Mouse (Mus musculus) intestine, embryonic 15.5 days (tissue): Measurements from ENCODE around the gene Strn. TPM values are rescaled to one million over a fixed set of nuclear protein-coding genes. Genes with fewer than 3 reads are reported as not detected.
"Not testable (repeated sequence)": the region's sequence is repeated elsewhere in the genome, so short reads cannot be mapped to it uniquely, and the experiment has no call there.

Experiments
- ATAC-seq: fragments of 200-750 bp; cut with Nextera tagmentation; 2 replicates; pipeline ENCODE4 v1.8.0; 2017; ENCODE audit warnings: moderate TSS enrichment, moderate library complexity
- H3K27ac ChIP-seq: fragments of 300-500 bp; sonication (generic); 2 replicates; pipeline ENCODE4 v1.5.1; 2015; ENCODE audit warnings: mild to moderate bottlenecking, inconsistent platforms
- H3K27me3 ChIP-seq: fragments of 300-500 bp; sonication (generic); replicated peaks from 2 replicates; pipeline ENCODE4 v1.6.1; 2015; ENCODE audit warnings: inconsistent platforms
- H3K36me3 ChIP-seq: fragments of 300-500 bp; sonication (generic); 2 replicates; pipeline ENCODE4 v1.6.1; 2015; ENCODE audit warnings: inconsistent platforms
- H3K4me1 ChIP-seq: fragments of 300-500 bp; sonication (generic); replicated peaks from 2 replicates; pipeline ENCODE4 v1.6.1; 2015; ENCODE audit warnings: inconsistent platforms
- H3K4me2 ChIP-seq: fragments of 300-500 bp; sonication (generic); replicated peaks from 2 replicates; pipeline ENCODE4 v1.6.1; 2015; ENCODE audit warnings: mild to moderate bottlenecking, inconsistent platforms
- H3K4me3 ChIP-seq: fragments of 300-500 bp; sonication (generic); replicated peaks from 2 replicates; pipeline ENCODE4 v1.5.1; 2015; ENCODE audit warnings: inconsistent platforms
- H3K9ac ChIP-seq: fragments of 300-500 bp; sonication (generic); 2 replicates; pipeline ENCODE4 v1.6.1; 2015; ENCODE audit warnings: inconsistent platforms
- H3K9me3 ChIP-seq: fragments of 300-500 bp; sonication (generic); 2 replicates; pipeline ENCODE4 v1.6.1; 2016; ENCODE audit warnings: inconsistent platforms
- WGBS: fragments of 180-500 bp; shearing (Covaris S2); methylation state at CpG from one replicate; pipeline ENCODE4 v1.1.7; 2015; 5-methylcytosine and 5-hydroxymethylcytosine counted together
- polyA plus RNA-seq: library from polyadenylated mRNA; unstranded; fragments of >200 nt; fragmentation: Nextera tagmentation; extraction: Ambion mirVana; gene quantifications from 2 replicates; pipeline ENCODE4 v1.2.1, GENCODE M21; 2015

Gene Strn
- polyA plus RNA-seq, 1 experiment from 2014 or later = 5.3 TPM

- no peak overlapping the region for H3K4me3 ChIP-seq
- H3K9ac ChIP-seq = no peak overlapping the region
- H3K36me3 ChIP-seq = no peaks in the 10 kb centered on the region
- ATAC-seq = peak; percentile 80
- no peak overlapping the region for H3K4me2 ChIP-seq
- WGBS = 71% methylated on average over 1 of the region's 1 CpGs
- no peaks in the 10 kb centered on the region for H3K9me3 ChIP-seq
- no peaks in the 10 kb centered on the region for H3K4me1 ChIP-seq
- no peaks in the 10 kb centered on the region for H3K27me3 ChIP-seq
- H3K27ac ChIP-seq = no peak overlapping the region
Measured at GRCm38 (mm10) chr17:78698965-78699364, 38.0 kb downstream of the Strn start.

- no peak overlapping the region for H3K9ac ChIP-seq
- ATAC-seq = no peak
- no peak overlapping the region for H3K4me2 ChIP-seq
- no peaks in the 10 kb centered on the region for H3K9me3 ChIP-seq
- H3K4me3 ChIP-seq = no peak overlapping the region
- no peaks in the 10 kb centered on the region for H3K27me3 ChIP-seq
- 83% methylated on average over 4 of the region's 4 CpGs for WGBS
- no peaks in the 10 kb centered on the region for H3K4me1 ChIP-seq
- H3K27ac ChIP-seq = no peak overlapping the region
- no peaks in the 10 kb centered on the region for H3K36me3 ChIP-seq
Measured at GRCm38 (mm10) chr17:78697462-78697861, 39.5 kb downstream of the Strn start.

GRCm38 (mm10) chr17:78696922-78697321 is 40.1 kb downstream of the Strn start:
- 82% methylated on average over 5 of the region's 5 CpGs for WGBS

GRCm38 (mm10) chr17:78689231-78689630 is 47.8 kb downstream of the Strn start:
- H3K9me3 ChIP-seq, H3K4me3 ChIP-seq, H3K9ac ChIP-seq, ATAC-seq, H3K4me1 ChIP-seq, H3K27me3 ChIP-seq, H3K27ac ChIP-seq, H3K4me2 ChIP-seq: not testable (repeated sequence)
- peaks cover 16% of the 10 kb centered on the region for H3K36me3 ChIP-seq
- 97% methylated on average over 3 of the region's 3 CpGs for WGBS

More at GRCm38 (mm10) chr17:78696922-78697321, 40.1 kb downstream of the Strn start:
- ATAC-seq = no peak
- no peaks in the 10 kb centered on the region for H3K4me1 ChIP-seq
- H3K9me3 ChIP-seq = no peaks in the 10 kb centered on the region
- no peak overlapping the region for H3K9ac ChIP-seq
- H3K36me3 ChIP-seq = no peaks in the 10 kb centered on the region
- H3K4me2 ChIP-seq = no peak overlapping the region
- H3K27me3 ChIP-seq = no peaks in the 10 kb centered on the region
- H3K4me3 ChIP-seq = no peak overlapping the region
- no peak overlapping the region for H3K27ac ChIP-seq

GRCm38 (mm10) chr17:78687971-78688370 is 49.0 kb downstream of the Strn start:
- 74% methylated on average over 5 of the region's 5 CpGs for WGBS
- H3K9me3 ChIP-seq = no peaks in the 10 kb centered on the region
- H3K4me3 ChIP-seq = no peak overlapping the region
- H3K9ac ChIP-seq = no peak overlapping the region
- H3K4me1 ChIP-seq = no peaks in the 10 kb centered on the region
- no peak overlapping the region for H3K27ac ChIP-seq
- H3K36me3 ChIP-seq = peaks cover 16% of the 10 kb centered on the region
- no peaks in the 10 kb centered on the region for H3K27me3 ChIP-seq
- no peak overlapping the region for H3K4me2 ChIP-seq
- ATAC-seq = peak; percentile 15; the same call in 1 of the 2 replicates

GRCm38 (mm10) chr17:78685004-78685403 is 52.0 kb downstream of the Strn start:
- 53% methylated on average over 5 of the region's 5 CpGs for WGBS
- Histone ChIP-seq H3K9me3 (no peaks in the 10 kb centered on the region), H3K36me3 (peaks cover under 1% of the 10 kb centered on the region; the same call in 1 of the 2 replicates), H3K9ac (no peak overlapping the region), H3K27ac (no peak overlapping the region), H3K4me3 (no peak overlapping the region), H3K4me2 (no peak overlapping the region), H3K4me1 (no peaks in the 10 kb centered on the region), H3K27me3 (no peaks in the 10 kb centered on the region)
- ATAC-seq = no peak

GRCm38 (mm10) chr17:78682351-78682750 is 54.6 kb downstream of the Strn start:
- Histone ChIP-seq H3K4me3 (no peak overlapping the region), H3K4me2 (no peak overlapping the region), H3K27ac (no peak overlapping the region), H3K9me3 (no peaks in the 10 kb centered on the region), H3K4me1 (no peaks in the 10 kb centered on the region), H3K27me3 (no peaks in the 10 kb centered on the region), H3K9ac (no peak overlapping the region), H3K36me3 (0 out of 2 replicates have a peak, but pooled peaks cover 3% of the 10 kb centered on the region)
- WGBS = 66% methylated on average over 6 of the region's 6 CpGs
- no peak for ATAC-seq

- Histone ChIP-seq H3K9me3 (no peaks in the 10 kb centered on the region), H3K9ac (no peak overlapping the region), H3K4me1 (no peaks in the 10 kb centered on the region), H3K4me3 (no peak overlapping the region), H3K27me3 (no peaks in the 10 kb centered on the region), H3K27ac (no peak overlapping the region), H3K36me3 (0 out of 2 replicates have a peak, but pooled peaks cover 3% of the 10 kb centered on the region), H3K4me2 (no peak overlapping the region)
- 83% methylated on average over 11 of the region's 11 CpGs for WGBS
- no peak for ATAC-seq
Measured at GRCm38 (mm10) chr17:78679503-78679902, 57.5 kb downstream of the Strn start.

GRCm38 (mm10) chr17:78676813-78677212 is 60.2 kb downstream of the Strn start:
- H3K4me2 ChIP-seq = no peak overlapping the region
- ATAC-seq = no peak
- H3K4me1 ChIP-seq = no peaks in the 10 kb centered on the region
- 77% methylated on average over 11 of the region's 11 CpGs for WGBS
- H3K4me3 ChIP-seq = no peak overlapping the region
- H3K36me3 ChIP-seq = 0 out of 2 replicates have a peak, but pooled peaks cover 3% of the 10 kb centered on the region
- H3K27ac ChIP-seq = no peak overlapping the region
- no peak overlapping the region for H3K9ac ChIP-seq
- H3K27me3 ChIP-seq = no peaks in the 10 kb centered on the region
- no peaks in the 10 kb centered on the region for H3K9me3 ChIP-seq

- Histone ChIP-seq H3K4me1 (no peaks in the 10 kb centered on the region), H3K36me3 (peaks cover 16% of the 10 kb centered on the region), H3K4me3 (no peak overlapping the region), H3K9me3 (peaks cover under 1% of the 10 kb centered on the region; the same call in 1 of the 2 replicates), H3K27me3 (no peaks in the 10 kb centered on the region), H3K4me2 (no peak overlapping the region), H3K9ac (no peak overlapping the region), H3K27ac (no peak overlapping the region)
- ATAC-seq = no peak
- WGBS = 82% methylated on average over 9 of the region's 9 CpGs
Measured at GRCm38 (mm10) chr17:78664962-78665545, 71.9 kb downstream of the Strn start.

GRCm38 (mm10) chr17:78654841-78655240 is 82.2 kb downstream of the Strn start:
- H3K4me3 ChIP-seq = no peak overlapping the region
- no peak overlapping the region for H3K9ac ChIP-seq
- H3K9me3 ChIP-seq = peaks cover under 1% of the 10 kb centered on the region; the same call in 1 of the 2 replicates
- ATAC-seq = no peak
- H3K4me2 ChIP-seq = no peak overlapping the region
- WGBS = 87% methylated on average over 10 of the region's 10 CpGs
- H3K27ac ChIP-seq = no peak overlapping the region
- H3K36me3 ChIP-seq = peaks cover 15% of the 10 kb centered on the region
- no peaks in the 10 kb centered on the region for H3K4me1 ChIP-seq
- H3K27me3 ChIP-seq = no peaks in the 10 kb centered on the region

- no peak overlapping the region for H3K4me2 ChIP-seq
- H3K9me3 ChIP-seq = no peaks in the 10 kb centered on the region
- 92% methylated on average over 17 of the region's 17 CpGs for WGBS
- H3K27ac ChIP-seq = no peak overlapping the region
- H3K4me1 ChIP-seq = no peaks in the 10 kb centered on the region
- H3K4me3 ChIP-seq = no peak overlapping the region
- ATAC-seq = no peak
- no peak overlapping the region for H3K9ac ChIP-seq
- no peaks in the 10 kb centered on the region for H3K27me3 ChIP-seq
- no peaks in the 10 kb centered on the region; the same call in 1 of the 2 replicates for H3K36me3 ChIP-seq
Measured at GRCm38 (mm10) chr17:78643853-78644475, 93.0 kb downstream of the Strn start.

GRCm38 (mm10) chr17:78642259-78642658 is 94.7 kb downstream of the Strn start:
- H3K27ac ChIP-seq = no peak overlapping the region
- no peaks in the 10 kb centered on the region for H3K36me3 ChIP-seq
- no peak for ATAC-seq
- H3K4me2 ChIP-seq = no peak overlapping the region
- 85% methylated on average over 4 of the region's 4 CpGs for WGBS
- H3K27me3 ChIP-seq = no peaks in the 10 kb centered on the region
- H3K4me3 ChIP-seq = no peak overlapping the region
- no peaks in the 10 kb centered on the region for H3K9me3 ChIP-seq
- no peak overlapping the region for H3K9ac ChIP-seq
- H3K4me1 ChIP-seq = no peaks in the 10 kb centered on the region
